Mouse (Mus musculus): ENCODE results near the gene Prkn.

Gene Prkn

DNA sequence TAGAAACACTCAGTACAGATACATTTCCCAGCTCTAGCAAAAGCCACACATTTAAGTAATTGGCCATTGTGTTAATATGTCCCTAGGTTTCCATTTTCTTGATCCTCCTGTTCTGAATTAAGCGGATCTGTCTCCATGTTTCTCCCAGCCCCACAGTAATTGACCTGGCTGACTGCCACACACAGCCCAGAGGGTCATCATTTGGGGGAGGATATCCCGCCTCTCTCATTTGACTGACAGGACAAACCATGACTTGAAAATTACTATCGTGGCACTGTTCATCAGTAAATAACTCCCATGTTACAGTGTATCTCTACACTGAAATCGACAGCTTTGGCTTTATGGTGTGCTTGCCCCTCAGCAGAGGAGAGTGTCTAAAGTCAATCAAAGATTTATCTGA, 146.9 kb downstream of the Prkn start:
- DNase-seq (ENCODE audit: low read depth, low spot score): no peak

DNA sequence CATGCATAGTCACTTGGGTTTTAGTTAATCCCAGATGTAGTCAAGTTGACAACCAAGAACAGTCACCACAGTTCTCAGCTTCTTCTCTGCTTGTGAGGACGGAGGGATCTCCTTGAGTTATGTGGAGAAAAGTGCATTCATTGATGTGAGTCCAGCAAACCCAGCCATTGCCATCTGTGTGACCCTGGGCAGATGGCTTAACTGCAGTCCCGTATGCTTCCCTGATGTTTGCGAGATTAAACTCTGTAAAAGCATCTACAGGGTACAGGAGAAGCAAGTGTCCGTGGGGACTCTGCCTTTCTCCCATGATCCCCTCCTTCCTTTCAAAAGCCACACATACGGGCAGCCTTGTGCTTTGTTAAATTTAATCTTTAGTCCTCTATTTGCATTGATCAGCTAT, 157.1 kb downstream of the Prkn start:
- DNase-seq (ENCODE audit: low read depth, low spot score): no peak

DNA sequence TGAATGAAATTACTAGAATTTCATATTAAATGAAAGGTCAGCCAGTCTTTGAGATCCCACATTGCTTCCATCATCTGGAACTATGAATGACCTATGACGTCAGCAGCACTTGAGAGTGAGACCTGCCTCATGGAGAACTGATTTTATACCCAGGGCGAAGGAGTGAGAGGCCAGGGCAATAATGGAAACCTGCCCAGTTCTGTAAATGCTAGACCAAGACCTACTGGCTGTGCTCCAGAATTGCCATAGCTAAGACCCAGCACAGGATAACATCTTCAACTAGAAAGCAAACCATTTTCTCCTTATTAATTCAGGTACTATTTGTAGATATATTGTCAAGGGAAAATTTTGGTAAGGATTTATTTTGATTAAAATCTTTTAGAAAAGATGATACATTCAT, 183.2 kb downstream of the Prkn start:
- no peak for DNase-seq (ENCODE audit: low read depth, low spot score)

DNA sequence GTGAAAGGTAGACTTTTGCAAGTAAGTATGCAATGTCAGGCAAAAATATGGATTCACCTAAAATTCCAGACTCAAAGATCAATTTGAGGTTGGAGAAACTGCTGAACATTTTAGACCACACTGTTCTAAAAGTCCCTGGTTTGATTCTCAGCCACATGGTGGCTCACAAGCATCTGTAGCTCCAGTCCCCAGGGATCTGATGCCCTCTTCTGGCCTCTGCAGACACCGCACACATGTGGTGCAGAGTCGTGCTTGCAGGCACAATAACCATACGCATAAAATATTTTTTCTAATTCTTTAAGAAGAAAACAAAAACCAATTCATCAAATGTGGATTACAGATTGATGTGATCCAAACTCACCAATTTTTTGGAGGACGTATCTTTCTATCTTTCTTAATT, 189.2 kb downstream of the Prkn start:
- peak; percentile 6 for DNase-seq (ENCODE audit: low read depth, low spot score)

- DNase-seq (ENCODE audit: low read depth, low spot score): no peak
Measured at GRCm38 (mm10) chr17:11030936-11031335, 190.8 kb downstream of the Prkn start.

GRCm38 (mm10) chr17:11032366-11032765, 192.2 kb downstream of the Prkn start:
- no peak for DNase-seq (ENCODE audit: low read depth, low spot score)

GRCm38 (mm10) chr17:11033594-11033993, 193.4 kb downstream of the Prkn start:
- no peak for DNase-seq (ENCODE audit: low read depth, low spot score)

DNA sequence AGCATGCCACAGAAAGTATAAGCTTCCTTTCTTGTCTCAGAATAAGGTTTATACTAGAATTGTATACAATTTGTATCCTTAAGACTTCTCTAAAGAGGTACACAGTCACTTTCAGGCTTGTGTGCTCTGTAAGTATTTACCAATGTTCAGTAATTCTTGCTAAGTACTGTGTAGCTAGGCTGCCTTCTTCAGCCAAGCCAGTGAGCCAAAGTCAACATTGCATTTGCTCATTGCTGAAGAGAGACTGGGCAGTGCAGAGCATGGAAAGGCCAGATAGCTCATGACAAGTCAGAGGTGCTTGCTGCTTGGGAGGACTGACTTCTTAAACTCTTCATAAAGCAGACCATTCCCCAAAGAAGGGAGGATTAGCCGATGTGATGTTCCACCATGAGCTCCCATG, 198.1 kb downstream of the Prkn start:
- no peak for DNase-seq (ENCODE audit: low read depth, low spot score)

GRCm38 (mm10) chr17:11058986-11059385, 218.8 kb downstream of the Prkn start:
- DNase-seq (ENCODE audit: low read depth, low spot score): no peak

DNA sequence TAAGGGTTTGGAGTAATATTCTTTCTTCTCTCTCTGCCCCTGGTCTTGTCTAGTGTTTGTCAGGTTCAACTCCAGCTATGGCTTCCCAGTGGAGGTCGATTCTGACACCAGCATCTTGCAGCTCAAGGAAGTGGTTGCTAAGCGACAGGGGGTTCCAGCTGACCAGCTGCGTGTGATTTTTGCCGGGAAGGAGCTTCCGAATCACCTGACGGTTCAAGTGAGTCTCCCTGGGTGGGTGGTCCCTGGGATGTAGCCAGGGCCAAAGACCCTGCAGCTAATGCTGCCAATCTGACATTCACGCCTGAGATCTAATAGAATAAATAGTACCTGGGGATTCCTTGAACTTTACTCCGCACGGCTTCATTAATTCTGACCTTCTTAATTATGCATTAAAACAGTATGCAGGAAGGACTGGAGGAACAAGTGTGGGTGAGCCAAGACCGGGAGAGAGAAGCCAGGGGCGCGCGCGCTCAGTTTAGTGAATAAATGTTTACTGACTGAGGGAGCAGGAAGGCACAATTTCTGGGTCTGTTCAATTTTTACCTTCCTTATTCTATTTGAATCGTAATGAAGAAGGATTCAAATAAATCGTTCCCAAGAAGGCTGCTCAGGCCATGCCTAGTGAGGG, 227.0 kb downstream of the Prkn start:
- DNase-seq (ENCODE audit: low read depth, low spot score): no peak

GRCm38 (mm10) chr17:11067704-11068475, 227.7 kb downstream of the Prkn start:
- peak; percentile 3 for DNase-seq (ENCODE audit: low read depth, low spot score)

DNA sequence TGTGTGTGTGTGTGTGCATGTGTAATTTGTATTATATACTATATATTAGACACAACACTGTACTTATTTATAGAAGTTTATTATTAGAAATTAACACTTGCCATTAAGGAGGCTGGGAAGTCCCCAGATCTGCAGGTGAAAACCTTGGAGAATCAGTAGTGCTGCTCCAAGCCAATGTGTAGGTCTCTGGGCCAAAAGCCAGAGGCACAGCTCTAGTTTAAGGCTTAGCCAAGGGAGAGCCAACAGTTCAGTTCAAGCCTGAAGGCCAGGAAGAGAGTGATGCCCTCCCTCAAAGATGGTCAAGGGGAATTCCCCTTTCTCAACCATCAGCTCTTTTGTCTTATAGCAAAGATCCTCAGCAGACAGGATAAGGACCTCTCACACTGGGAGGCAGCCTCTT, 230.8 kb downstream of the Prkn start:
- DNase-seq (ENCODE audit: low read depth, low spot score): no peak

- DNase-seq (ENCODE audit: low read depth, low spot score): no peak
Measured at GRCm38 (mm10) chr17:11076319-11076903, 236.2 kb downstream of the Prkn start.

GRCm38 (mm10) chr17:11086492-11086891, 246.3 kb downstream of the Prkn start:
- no peak for DNase-seq (ENCODE audit: low read depth, low spot score)

DNA sequence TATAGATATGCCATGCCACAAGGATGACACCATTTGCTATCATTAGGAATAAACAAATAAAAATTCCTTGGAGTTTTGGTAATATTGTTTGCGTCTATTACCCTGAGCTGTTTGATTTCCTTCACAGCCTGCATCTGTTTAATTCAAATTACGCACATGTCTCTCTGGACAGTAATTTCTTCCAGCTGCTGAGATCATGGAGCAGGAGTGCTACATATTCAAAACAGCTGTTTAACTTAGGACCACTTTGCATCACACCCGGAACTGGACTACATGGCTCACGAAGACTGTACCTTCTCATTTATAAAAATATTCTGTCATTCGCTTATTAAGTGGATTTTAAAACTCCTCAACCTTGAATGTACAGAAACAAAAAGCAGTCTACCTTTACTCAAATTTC, 246.9 kb downstream of the Prkn start:
- DNase-seq (ENCODE audit: low read depth, low spot score): no peak

GRCm38 (mm10) chr17:11087823-11088222, 247.6 kb downstream of the Prkn start:
- no peak for DNase-seq (ENCODE audit: low read depth, low spot score)

- no peak for DNase-seq (ENCODE audit: low read depth, low spot score)
Measured at GRCm38 (mm10) chr17:11089361-11089760, 249.2 kb downstream of the Prkn start.

DNA sequence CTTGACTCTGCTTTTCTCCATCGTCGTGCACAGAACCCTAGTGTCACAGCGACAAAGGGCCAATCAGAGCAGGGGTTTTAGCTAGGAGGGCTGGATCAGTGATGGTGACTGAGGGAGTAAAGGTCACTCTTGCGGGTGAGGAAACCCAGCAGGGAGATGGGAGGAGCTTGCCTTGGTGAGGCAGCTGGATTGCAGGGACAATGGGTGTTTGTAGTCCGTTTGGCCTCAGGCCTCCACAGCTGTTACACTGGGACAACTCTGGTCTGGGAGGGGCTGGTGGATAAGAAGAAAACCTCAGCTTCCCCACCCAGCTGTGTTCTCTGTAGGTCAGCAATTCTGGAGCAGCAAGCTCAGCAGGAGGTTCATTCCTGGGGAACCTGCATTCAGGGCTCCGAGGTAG, 252.7 kb downstream of the Prkn start:
- DNase-seq (ENCODE audit: low read depth, low spot score): no peak

GRCm38 (mm10) chr17:11093321-11093720, 253.1 kb downstream of the Prkn start:
- DNase-seq (ENCODE audit: low read depth, low spot score): no peak

DNA sequence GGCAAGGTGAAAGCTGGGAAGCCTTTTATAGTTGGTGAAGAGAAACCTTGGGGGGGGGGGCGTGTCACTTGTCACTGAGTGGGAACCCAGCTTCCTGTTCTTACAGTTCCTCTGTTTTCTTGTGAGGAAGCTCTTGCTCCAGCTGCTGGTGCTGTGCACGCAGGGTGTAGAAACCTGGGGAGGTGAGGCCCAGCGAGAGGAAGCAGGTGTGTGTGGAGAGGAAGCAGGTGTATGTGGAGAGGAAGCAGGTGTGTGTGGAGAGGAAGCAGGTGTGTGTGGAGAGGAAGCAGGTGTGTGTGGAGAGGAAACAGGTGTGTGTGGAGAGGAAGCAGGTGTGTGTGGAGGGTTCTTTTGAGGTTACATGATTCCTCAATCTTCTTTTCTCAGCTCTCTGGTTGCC, 266.8 kb downstream of the Prkn start:
- no peak for DNase-seq (ENCODE audit: low read depth, low spot score)

GRCm38 (mm10) chr17:11107916-11108315, 267.7 kb downstream of the Prkn start:
- DNase-seq (ENCODE audit: low read depth, low spot score): no peak

DNA sequence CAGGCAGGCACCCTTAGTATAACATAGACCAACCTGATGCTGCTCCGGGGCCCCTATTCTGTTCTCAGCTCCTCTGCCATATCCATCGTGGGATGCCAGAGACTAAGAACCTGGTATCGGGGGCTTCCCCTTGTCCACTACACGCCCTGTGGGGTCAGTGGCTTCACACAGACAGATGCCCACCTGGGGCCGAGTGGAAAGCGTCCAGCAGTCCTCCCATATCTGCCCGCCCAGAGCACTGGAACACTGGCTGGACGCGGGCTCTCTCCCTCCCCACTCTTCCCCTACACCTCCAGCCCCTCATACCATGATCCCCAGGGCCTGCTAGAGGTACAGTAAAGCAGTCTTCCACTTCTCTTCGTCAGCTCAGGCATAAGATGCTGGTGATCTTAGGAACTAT, 277.3 kb downstream of the Prkn start:
- DNase-seq (ENCODE audit: low read depth, low spot score): no peak

GRCm38 (mm10) chr17:11124048-11124447, 283.9 kb downstream of the Prkn start:
- no peak for DNase-seq (ENCODE audit: low read depth, low spot score)
